Mouse (Mus musculus) heart, adult 2 months (tissue): Measurements from ENCODE around the gene Sdk2.

ENCODE experiments used
- CTCF ChIP-seq: fragments of 200-600 bp; IDR thresholded peaks from 2 replicates; pipeline ENCODE4 v1.8.1; 2022; ENCODE audit warnings: antibody characterized with exemption, mild to moderate bottlenecking, moderate library complexity
- POLR2A ChIP-seq: fragments of 200-500 bp; IDR thresholded peaks from 2 replicates; pipeline ENCODE4 v1.6.1; 2011; ENCODE audit warnings: mild to moderate bottlenecking, low read depth, low read length, control low read depth; ENCODE audit not compliant: insufficient read depth

DNA sequence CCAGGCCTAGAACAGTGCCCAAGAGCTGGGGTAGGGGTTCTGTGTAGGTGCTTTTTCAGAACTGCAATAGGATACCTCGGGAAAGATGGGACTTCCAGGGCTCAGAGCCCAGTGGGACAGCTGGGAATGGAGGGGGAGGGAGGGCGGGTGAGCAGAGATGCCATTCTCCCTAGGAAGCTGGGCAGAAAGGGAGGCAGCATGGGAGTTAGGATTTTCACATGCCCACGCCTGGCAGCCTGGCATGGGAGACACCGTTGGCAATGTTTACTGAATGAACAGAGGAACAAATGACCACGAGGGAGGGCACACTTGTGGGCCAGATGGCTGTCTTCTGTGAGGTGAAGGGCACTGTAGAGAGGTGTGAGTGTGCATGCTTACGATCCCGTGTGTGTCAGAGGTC lies 23.3 kb downstream of the Sdk2 start:
- TF ChIP-seq CTCF, result no peak
- no peak for TF ChIP-seq POLR2A
